Mouse (Mus musculus) liver, embryonic 16.5 days (tissue): ENCODE measurements at regions not wholly inside any gene's neighbourhood (a gene's known extent, or its start where the extent isn't known, plus 50 kb on each side); places are given as distances from the start of the nearest gene placed in this dataset.
"Not testable (repeated sequence)": the region's sequence is repeated elsewhere in the genome, so short reads cannot be mapped to it uniquely, and the experiment has no call there.

Experiments used
- ATAC-seq: fragments of 200-750 bp; cut with Nextera tagmentation; 2 replicates; pipeline ENCODE4 v1.8.0; 2017; ENCODE audit warnings: low read depth, mild to moderate bottlenecking, moderate number of reproducible peaks, moderate library complexity
- H3K27ac ChIP-seq: fragments of 300-500 bp; sonication (generic); 2 replicates; pipeline ENCODE4 v1.5.1; 2014; ENCODE audit warnings: mild to moderate bottlenecking, low read length
- H3K27me3 ChIP-seq: fragments of 300-500 bp; sonication (generic); 2 replicates; pipeline ENCODE4 v1.6.1; 2014; ENCODE audit warnings: low read depth, low read length, mixed read lengths; ENCODE audit not compliant: control insufficient read depth, insufficient read depth
- H3K36me3 ChIP-seq: fragments of 300-500 bp; sonication (generic); 2 replicates; pipeline ENCODE4 v1.6.1; 2014; ENCODE audit warnings: mild to moderate bottlenecking; ENCODE audit not compliant: control insufficient read depth, insufficient read depth
- H3K4me1 ChIP-seq: fragments of 300-500 bp; sonication (generic); 2 replicates; pipeline ENCODE4 v1.6.1; 2014; ENCODE audit warnings: low read depth, low read length, mixed read lengths; ENCODE audit not compliant: control insufficient read depth
- H3K4me2 ChIP-seq: fragments of 300-500 bp; sonication (generic); 2 replicates; pipeline ENCODE4 v1.6.1; 2014; ENCODE audit warnings: low read depth, low read length, mixed read lengths
- H3K4me3 ChIP-seq: fragments of 300-500 bp; sonication (generic); 2 replicates; pipeline ENCODE4 v1.5.1; 2014; ENCODE audit warnings: low read depth, mild to moderate bottlenecking, low read length
- H3K9ac ChIP-seq: fragments of 300-500 bp; sonication (generic); 2 replicates; pipeline ENCODE4 v1.6.1; 2014; ENCODE audit warnings: low read depth, low read length
- H3K9me3 ChIP-seq: fragments of 300-500 bp; sonication (generic); replicated peaks from 2 replicates; pipeline ENCODE4 v1.6.1; 2016; ENCODE audit warnings: low read length; ENCODE audit not compliant: control insufficient read depth
- WGBS: fragments of 180-500 bp; shearing (Covaris S2); extraction: QIAGEN DNeasy Blood & Tissue Kit; methylation state at CpG from one replicate; pipeline ENCODE4 v1.1.7; 2014; ENCODE audit not compliant: insufficient replicate concordance; 5-methylcytosine and 5-hydroxymethylcytosine counted together

DNA sequence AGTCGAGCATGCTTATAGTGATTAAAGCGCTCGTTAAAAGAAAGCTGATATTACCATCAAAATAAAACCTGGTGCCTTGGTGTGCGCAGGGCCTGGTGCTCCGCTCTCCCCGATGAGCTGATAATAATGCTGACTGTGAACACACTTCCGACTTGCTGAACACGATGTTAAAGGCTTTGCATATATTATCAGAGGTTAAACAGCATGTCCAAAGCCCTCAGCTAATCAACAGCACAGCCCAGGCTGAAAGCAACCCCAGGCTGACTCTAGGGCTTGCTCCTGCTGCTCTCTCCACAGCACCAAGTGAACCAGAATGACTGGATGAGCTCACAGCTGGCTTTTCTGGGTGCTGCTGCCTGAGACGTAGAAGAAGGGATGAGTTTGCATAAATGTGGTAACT is 238.2 kb upstream of the 1700012A03Rik start:
- no peaks in the 10 kb centered on the region for H3K4me1 ChIP-seq
- H3K36me3 ChIP-seq, result no peaks in the 10 kb centered on the region
- H3K9ac ChIP-seq, result no peak overlapping the region
- H3K4me2 ChIP-seq, result no peak overlapping the region
- H3K9me3 ChIP-seq, result no peaks in the 10 kb centered on the region
- no peak for ATAC-seq
- no peaks in the 10 kb centered on the region for H3K27me3 ChIP-seq
- no peak overlapping the region for H3K27ac ChIP-seq
- whole genome bisulfite sequencing, result 54% methylated on average over 9 of the region's 9 CpGs
- H3K4me3 ChIP-seq, result no peak overlapping the region

GRCm38 (mm10) chr6:31810602-31811512 is 239.2 kb upstream of the 1700012A03Rik start:
- Histone ChIP-seq H3K4me1 (no peaks in the 10 kb centered on the region), H3K4me3 (no peak overlapping the region), H3K9me3 (no peaks in the 10 kb centered on the region), H3K27me3 (no peaks in the 10 kb centered on the region), H3K4me2 (no peak overlapping the region), H3K36me3 (no peaks in the 10 kb centered on the region), H3K27ac (no peak overlapping the region), H3K9ac (no peak overlapping the region)
- ATAC-seq, result no peak
- 47% methylated on average over 10 of the region's 10 CpGs for WGBS

- H3K9ac ChIP-seq, H3K27ac ChIP-seq, H3K4me1 ChIP-seq, H3K4me3 ChIP-seq, H3K9me3 ChIP-seq, H3K27me3 ChIP-seq, H3K36me3 ChIP-seq, H3K4me2 ChIP-seq: not testable (repeated sequence)
- WGBS, result 54% methylated on average over 5 of the region's 10 CpGs
- ATAC-seq, result 0 out of 2 replicates have a peak, but pooled peaks have one; percentile 5
These were observed 240.7 kb upstream of the Podxl start for GRCm38 (mm10) chr6:31804468-31804867.

GRCm38 (mm10) chr6:31803222-31803621 is 239.4 kb upstream of the Podxl start:
- H3K4me3 ChIP-seq, ATAC-seq, H3K9me3 ChIP-seq, H3K9ac ChIP-seq, H3K4me2 ChIP-seq, H3K27ac ChIP-seq, H3K4me1 ChIP-seq, H3K27me3 ChIP-seq, H3K36me3 ChIP-seq: not testable (repeated sequence)
- 73% methylated on average over 10 of the region's 24 CpGs for WGBS

DNA sequence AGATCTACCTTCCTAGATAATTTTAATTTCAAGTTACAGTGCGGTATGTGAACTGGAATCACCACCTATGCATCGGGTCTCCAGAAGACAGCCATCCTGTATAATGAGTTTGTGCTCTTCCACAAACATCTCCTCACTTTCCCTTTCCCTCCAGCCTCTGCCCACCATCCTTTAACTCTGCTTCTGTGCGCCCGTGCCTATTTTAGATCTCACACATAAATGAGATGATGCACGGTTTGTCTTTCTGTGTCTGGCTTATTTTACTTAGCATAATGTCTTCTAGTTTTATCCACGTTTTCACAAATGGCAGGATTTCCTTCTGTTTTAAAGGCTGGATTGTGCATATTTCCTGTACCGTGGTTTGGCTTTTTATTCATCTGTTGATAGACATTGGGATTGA is 227.8 kb upstream of the Podxl start:
- no peaks in the 10 kb centered on the region for H3K4me1 ChIP-seq
- no peak overlapping the region for H3K27ac ChIP-seq
- no peak overlapping the region for H3K4me3 ChIP-seq
- no peaks in the 10 kb centered on the region for H3K36me3 ChIP-seq
- no peaks in the 10 kb centered on the region for H3K9me3 ChIP-seq
- no peak overlapping the region for H3K9ac ChIP-seq
- H3K27me3 ChIP-seq, result no peaks in the 10 kb centered on the region
- 58% methylated on average over 7 of the region's 7 CpGs for WGBS
- no peak overlapping the region for H3K4me2 ChIP-seq
- ATAC-seq, result no peak

DNA sequence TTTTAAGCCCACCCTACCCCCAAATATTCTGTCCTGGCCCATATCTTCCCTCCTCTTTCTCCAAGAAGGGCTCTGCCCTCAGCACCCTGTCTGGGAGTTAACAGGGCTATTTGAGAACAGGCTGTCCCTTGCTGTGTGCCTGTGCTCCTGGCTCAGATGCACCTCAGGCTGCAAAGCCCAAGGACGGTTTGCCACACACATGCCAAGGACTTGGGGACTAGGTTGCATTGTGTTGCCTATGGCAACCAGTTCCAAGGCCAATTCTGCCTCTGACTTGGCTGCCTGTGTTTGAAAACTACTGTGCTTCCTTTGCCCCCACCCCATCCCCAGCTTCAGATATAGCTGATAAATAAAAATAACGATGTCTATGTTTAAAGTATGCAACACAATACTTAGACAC is 227.1 kb upstream of the Podxl start:
- H3K9ac ChIP-seq, result no peak overlapping the region
- no peaks in the 10 kb centered on the region for H3K27me3 ChIP-seq
- no peak overlapping the region for H3K4me2 ChIP-seq
- H3K4me3 ChIP-seq, result no peak overlapping the region
- H3K27ac ChIP-seq, result no peak overlapping the region
- no peaks in the 10 kb centered on the region for H3K36me3 ChIP-seq
- 49% methylated on average over 2 of the region's 2 CpGs for WGBS
- H3K9me3 ChIP-seq, result no peaks in the 10 kb centered on the region
- no peak for ATAC-seq
- no peaks in the 10 kb centered on the region for H3K4me1 ChIP-seq

DNA sequence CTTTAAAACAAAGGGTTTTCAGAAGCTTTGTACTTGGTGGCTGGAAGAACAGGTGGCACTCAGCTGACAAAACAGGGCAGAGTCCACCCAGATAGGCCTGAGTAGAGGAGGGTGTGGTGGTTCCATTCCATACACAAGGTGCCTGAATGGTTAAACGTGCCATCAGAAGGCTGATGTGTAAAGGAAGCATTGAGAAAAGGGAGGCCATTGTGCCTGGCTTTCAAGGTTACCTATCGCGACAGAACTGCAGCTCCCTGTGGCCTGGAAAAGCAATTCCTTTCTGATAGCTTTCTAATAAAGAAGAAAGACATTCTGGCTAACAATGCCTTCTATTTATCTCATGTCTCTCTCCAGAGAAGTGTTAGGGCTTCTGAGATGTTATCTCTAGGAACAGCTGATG is 213.1 kb upstream of the Podxl start:
- Histone ChIP-seq H3K4me3 (no peak overlapping the region), H3K4me1 (no peaks in the 10 kb centered on the region), H3K27me3 (no peaks in the 10 kb centered on the region), H3K9ac (no peak overlapping the region), H3K27ac (no peak overlapping the region), H3K9me3 (no peaks in the 10 kb centered on the region), H3K4me2 (no peak overlapping the region), H3K36me3 (no peaks in the 10 kb centered on the region)
- whole genome bisulfite sequencing, result 29% methylated on average over 3 of the region's 3 CpGs
- no peak for ATAC-seq

- H3K9ac ChIP-seq, result no peak overlapping the region
- no peak for ATAC-seq
- 74% methylated on average over 2 of the region's 2 CpGs for WGBS
These were observed 208.1 kb upstream of the Podxl start for GRCm38 (mm10) chr6:31771916-31772315.

DNA sequence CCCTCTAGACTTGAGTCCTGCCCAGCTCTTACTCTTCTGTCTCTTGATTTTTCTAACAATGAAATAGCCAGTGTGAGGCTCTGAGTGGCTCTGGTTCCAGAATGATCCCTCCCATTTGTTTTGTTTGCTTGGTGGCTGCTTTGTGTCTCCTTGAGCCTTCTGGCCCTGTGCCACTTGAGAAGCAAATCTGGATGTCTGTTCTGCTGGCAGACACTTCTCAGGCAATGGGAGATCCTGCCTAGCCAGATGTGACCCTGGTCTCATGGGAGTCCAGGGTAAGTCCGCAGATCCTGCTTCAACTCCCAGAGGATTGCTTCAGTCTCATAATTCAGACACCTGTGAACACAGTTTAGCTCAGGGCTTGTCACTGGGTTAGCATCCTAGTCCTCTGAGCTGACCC is 181.8 kb upstream of the Podxl start:
- no peaks in the 10 kb centered on the region for H3K4me1 ChIP-seq
- no peak overlapping the region for H3K4me2 ChIP-seq
- H3K9ac ChIP-seq, result no peak overlapping the region
- no peak for ATAC-seq
- H3K27ac ChIP-seq, result no peak overlapping the region
- no peaks in the 10 kb centered on the region for H3K9me3 ChIP-seq
- H3K27me3 ChIP-seq, result no peaks in the 10 kb centered on the region
- no peak overlapping the region for H3K4me3 ChIP-seq
- 57% methylated on average over 1 of the region's 1 CpGs for WGBS
- H3K36me3 ChIP-seq, result no peaks in the 10 kb centered on the region

More at GRCm38 (mm10) chr6:31771916-31772315, 208.1 kb upstream of the Podxl start:
- H3K27ac ChIP-seq, result no peak overlapping the region
- H3K27me3 ChIP-seq, result no peaks in the 10 kb centered on the region
- no peaks in the 10 kb centered on the region for H3K36me3 ChIP-seq
- H3K9me3 ChIP-seq, result no peaks in the 10 kb centered on the region
- H3K4me2 ChIP-seq, result no peak overlapping the region
- H3K4me1 ChIP-seq, result no peaks in the 10 kb centered on the region
- H3K4me3 ChIP-seq, result no peak overlapping the region
